Mouse (Mus musculus): ENCODE results near the gene Gon4l. TPM values are rescaled to one million over a fixed set of nuclear protein-coding genes. Genes with fewer than 3 reads are reported as not detected.

Gene Gon4l
- polyA plus RNA-seq, 1 experiment from 2014 or later, result 13.0 TPM

DNA sequence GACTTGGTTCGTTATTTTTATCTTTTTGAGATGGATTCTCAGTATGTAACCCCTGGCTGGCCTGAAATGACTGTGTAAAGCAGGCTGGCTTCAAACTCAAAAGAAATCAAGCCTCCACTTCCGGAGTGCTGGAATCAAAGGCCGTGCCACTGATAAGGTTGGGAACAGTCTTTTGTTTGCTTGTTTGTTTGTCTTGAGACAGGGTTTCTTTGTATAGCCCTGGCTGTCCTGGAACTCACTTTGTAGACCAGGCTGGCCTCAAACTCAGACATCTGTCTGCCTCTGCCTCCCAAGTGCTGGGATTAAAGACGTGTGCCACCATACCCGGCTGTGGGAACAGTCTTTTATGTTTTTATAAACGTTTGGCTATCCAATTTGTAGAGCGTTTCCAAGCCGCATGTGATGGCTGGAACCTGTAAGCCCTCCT is 79.4 kb downstream of the Gon4l start:
- peak overlapping the region; percentile 75 for H3K4me3 ChIP-seq
- WGBS, result 32% methylated on average over 8 of the region's 8 CpGs

DNA sequence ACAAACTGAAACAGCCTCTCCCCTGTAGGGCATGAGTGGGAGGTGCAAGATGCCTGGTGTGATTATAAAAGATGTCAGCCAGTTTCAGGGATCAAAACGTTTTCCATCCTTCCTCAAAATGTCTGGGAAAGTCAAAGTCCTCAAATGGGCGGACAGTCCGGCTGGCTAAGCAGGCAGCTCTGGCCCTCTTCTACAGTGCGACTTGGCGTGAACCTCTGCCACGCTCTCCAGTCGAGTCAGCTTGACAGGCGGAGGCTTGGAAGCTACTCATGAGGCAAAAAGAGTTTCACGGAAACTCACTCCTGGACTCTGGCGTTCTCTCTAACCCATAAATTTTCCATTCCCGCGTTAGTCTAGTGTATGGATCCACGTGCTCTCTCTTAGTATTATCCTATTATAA is 84.0 kb downstream of the Gon4l start:
- no peak for ATAC-seq (ENCODE audit: low FRiP score)
- peaks cover 9% of the 10 kb centered on the region for H3K4me1 ChIP-seq (replicated peaks)
- H3K4me3 ChIP-seq, result no peak overlapping the region
- no peak overlapping the region for H3K4me2 ChIP-seq
- peaks cover 36% of the 10 kb centered on the region for H3K36me3 ChIP-seq
- no peak overlapping the region for H3K9ac ChIP-seq
- no peaks in the 10 kb centered on the region for H3K27me3 ChIP-seq
- H3K27ac ChIP-seq, result no peak overlapping the region
- no peaks in the 10 kb centered on the region for H3K9me3 ChIP-seq
- 87% methylated on average over 13 of the region's 13 CpGs for WGBS

More for the DNA sequence above, 79.4 kb downstream of the Gon4l start:
- H3K9me3 ChIP-seq, result no peaks in the 10 kb centered on the region
- H3K4me1 ChIP-seq (replicated peaks), result peaks cover 22% of the 10 kb centered on the region
- peak overlapping the region; percentile 87 for H3K9ac ChIP-seq
- peak overlapping the region; percentile 75 for H3K4me2 ChIP-seq
- peaks cover 31% of the 10 kb centered on the region for H3K36me3 ChIP-seq
- H3K27ac ChIP-seq, result peak overlapping the region; percentile 92
- ATAC-seq (ENCODE audit: low FRiP score), result no peak
- no peaks in the 10 kb centered on the region for H3K27me3 ChIP-seq

DNA sequence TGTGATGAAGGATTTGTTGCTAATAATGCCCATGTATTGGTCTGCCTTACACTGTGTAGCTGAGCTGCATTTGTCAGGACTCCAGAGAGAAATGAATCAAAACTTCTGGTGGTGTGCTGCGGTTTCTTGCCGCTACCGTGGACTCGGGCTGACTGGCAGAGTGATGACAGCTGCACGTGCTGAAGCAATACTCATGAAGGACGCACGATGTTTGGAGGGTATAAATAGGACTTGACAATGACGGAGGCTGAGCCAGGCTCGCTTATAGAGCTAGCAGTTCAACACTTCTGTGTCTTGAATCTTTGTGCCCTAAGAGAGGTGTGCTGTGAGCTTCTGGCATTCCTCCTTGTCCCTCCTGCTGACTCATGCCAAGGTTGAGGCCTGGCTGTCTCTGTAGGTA is 86.4 kb downstream of the Gon4l start:
- H3K27me3 ChIP-seq, result no peaks in the 10 kb centered on the region
- no peak overlapping the region for H3K27ac ChIP-seq
- peaks cover 61% of the 10 kb centered on the region for H3K36me3 ChIP-seq
- no peaks in the 10 kb centered on the region for H3K4me1 ChIP-seq (replicated peaks)
- H3K9ac ChIP-seq, result no peak overlapping the region
- H3K9me3 ChIP-seq, result no peaks in the 10 kb centered on the region
- no peak for ATAC-seq (ENCODE audit: low FRiP score)
- 96% methylated on average over 9 of the region's 9 CpGs for WGBS
- no peak overlapping the region for H3K4me3 ChIP-seq
- H3K4me2 ChIP-seq, result no peak overlapping the region

DNA sequence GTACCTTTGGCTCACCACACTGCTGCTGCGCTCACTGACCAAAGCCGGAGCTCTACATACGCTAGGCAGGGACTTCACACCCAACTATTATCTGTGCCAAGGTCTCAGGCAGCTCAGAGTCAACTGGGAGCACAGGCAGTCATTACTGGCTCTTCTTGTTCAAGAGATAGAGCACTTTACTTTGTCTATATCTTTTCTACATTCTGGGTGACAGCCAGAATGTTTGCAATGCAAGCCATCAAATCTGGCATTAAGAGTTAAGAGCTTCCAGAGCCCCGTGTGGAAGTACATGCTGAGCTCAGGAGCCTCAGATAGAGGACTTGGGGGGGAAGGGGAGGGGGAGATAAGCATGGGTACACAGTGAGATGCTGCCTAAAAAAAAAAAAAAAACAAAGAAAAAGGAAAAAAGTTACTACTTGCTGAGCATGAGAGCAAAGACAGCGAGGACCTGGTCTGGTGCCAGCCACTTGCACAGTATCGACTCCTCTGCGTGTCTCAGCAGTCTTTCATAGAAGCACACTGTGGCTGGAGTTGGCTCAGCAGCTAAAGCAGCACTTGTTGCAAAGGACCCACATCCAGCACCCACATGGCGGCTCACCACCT is 89.1 kb downstream of the Gon4l start:
- Histone ChIP-seq H3K27ac (no peak overlapping the region), H3K9me3 (no peaks in the 10 kb centered on the region), H3K27me3 (no peaks in the 10 kb centered on the region), H3K4me1 (replicated peaks) (no peaks in the 10 kb centered on the region), H3K36me3 (peaks cover 87% of the 10 kb centered on the region), H3K4me2 (no peak overlapping the region), H3K9ac (no peak overlapping the region), H3K4me3 (no peak overlapping the region)
- WGBS, result 94% methylated on average over 8 of the region's 8 CpGs
- ATAC-seq (ENCODE audit: low FRiP score), result no peak

DNA sequence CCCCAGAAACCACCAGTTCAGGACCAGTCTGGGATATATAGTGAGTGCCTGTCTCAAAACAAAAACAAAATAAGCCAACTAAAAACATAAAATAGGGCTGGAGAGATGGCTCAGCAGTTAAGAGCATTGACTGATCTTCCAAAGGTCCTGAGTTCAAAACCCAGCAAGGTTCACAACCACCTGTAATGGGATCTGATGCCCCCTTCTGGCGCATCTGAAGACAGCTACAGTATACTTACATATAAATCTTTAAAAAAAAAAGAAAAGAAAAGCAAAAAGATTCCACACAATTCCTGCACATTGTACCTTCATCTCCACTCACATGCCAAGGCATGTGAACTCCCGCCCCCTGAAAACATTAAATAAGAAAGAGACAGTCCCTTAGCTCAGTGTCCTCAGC is 90.6 kb downstream of the Gon4l start:
- H3K36me3 ChIP-seq, result peaks cover 99% of the 10 kb centered on the region
- no peak for ATAC-seq (ENCODE audit: low FRiP score)
- H3K27me3 ChIP-seq, result no peaks in the 10 kb centered on the region
- H3K4me3 ChIP-seq, result no peak overlapping the region
- H3K27ac ChIP-seq, result no peak overlapping the region
- WGBS, result 99% methylated on average over 2 of the region's 2 CpGs
- no peaks in the 10 kb centered on the region for H3K9me3 ChIP-seq
- no peak overlapping the region for H3K9ac ChIP-seq
- no peak overlapping the region for H3K4me2 ChIP-seq
- H3K4me1 ChIP-seq (replicated peaks), result no peaks in the 10 kb centered on the region

DNA sequence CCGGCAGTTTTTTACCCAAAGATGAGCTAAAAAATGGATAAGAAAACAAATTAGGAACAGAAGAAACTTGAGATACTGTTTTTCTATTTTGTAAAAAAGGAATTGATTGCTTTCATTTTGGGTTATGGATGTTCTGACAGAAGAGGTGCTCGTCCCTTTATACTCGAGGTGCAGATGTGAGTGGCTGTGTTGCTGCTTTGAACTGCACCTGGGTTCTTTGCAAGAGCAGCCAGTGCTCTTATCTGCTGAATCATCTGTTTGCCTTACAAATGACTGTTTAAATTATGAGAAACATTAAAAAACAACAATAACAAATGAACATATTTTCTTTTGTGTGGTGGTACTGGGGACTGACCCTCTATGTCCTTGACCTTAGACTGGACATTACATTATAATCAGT is 94.5 kb downstream of the Gon4l start:
- Histone ChIP-seq H3K27me3 (no peaks in the 10 kb centered on the region), H3K9me3 (no peaks in the 10 kb centered on the region), H3K9ac (no peak overlapping the region), H3K4me3 (no peak overlapping the region), H3K27ac (no peak overlapping the region), H3K4me1 (replicated peaks) (no peaks in the 10 kb centered on the region), H3K36me3 (peaks cover 98% of the 10 kb centered on the region), H3K4me2 (no peak overlapping the region)
- ATAC-seq (ENCODE audit: low FRiP score), result no peak
- WGBS, result 91% methylated on average over 3 of the region's 3 CpGs

DNA sequence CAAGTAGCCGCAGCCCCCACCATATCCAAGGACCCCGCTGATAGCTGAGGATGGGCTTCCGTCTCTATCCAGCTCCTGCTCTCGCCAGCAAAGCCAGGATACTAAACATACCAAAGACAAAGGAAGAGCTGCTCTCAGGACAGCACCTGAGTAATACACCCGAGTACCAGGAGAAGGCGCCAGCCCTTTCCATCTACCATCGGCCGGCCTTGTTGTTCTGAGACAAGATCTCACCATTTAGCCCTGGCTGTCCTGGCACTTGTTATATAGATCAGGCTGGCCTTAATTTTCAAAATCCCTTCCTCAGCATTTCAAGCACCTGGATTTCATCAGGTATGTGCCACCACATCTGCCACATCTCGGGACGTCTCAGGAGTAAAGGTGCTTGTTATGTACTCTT is 104.0 kb downstream of the Gon4l start:
- ATAC-seq (ENCODE audit: low FRiP score), result no peak
- Histone ChIP-seq H3K36me3 (peaks cover 61% of the 10 kb centered on the region), H3K4me3 (no peak overlapping the region)

DNA sequence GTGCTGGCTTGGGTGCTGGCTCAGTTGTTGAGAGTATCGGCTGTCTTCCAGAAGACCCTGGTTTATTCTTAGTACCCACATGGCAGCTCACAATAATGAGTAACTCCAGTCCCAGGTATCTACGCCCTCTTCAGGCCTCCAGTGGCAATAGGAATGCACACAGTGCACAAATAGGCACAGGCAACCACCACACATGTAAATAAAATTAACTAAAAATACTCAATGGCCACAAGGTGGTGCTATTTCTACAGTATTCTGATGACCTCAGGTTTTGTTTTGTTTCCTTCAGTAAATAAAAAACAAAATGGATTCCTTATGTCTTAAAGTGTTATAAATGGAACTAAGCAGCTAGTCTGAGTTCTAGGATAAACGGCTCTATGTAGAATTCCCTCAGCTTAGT is 104.7 kb downstream of the Gon4l start:
- Histone ChIP-seq H3K9ac (no peak overlapping the region), H3K27me3 (no peaks in the 10 kb centered on the region), H3K4me1 (replicated peaks) (0 out of 2 replicates have a peak, but pooled peaks cover 4% of the 10 kb centered on the region), H3K4me3 (no peak overlapping the region), H3K9me3 (no peaks in the 10 kb centered on the region), H3K36me3 (peaks cover 54% of the 10 kb centered on the region), H3K4me2 (no peak overlapping the region), H3K27ac (no peak overlapping the region)
- ATAC-seq (ENCODE audit: low FRiP score), result peak; percentile 36; the same call in 1 of the 2 replicates
- 77% methylated on average over 3 of the region's 3 CpGs for WGBS

More for the DNA sequence above, 104.0 kb downstream of the Gon4l start:
- 0 out of 2 replicates have a peak, but pooled peaks cover 4% of the 10 kb centered on the region for H3K4me1 ChIP-seq (replicated peaks)
- 96% methylated on average over 10 of the region's 10 CpGs for WGBS
- no peak overlapping the region for H3K9ac ChIP-seq
- H3K4me2 ChIP-seq, result no peak overlapping the region
- no peak overlapping the region for H3K27ac ChIP-seq
- no peaks in the 10 kb centered on the region for H3K9me3 ChIP-seq
- H3K27me3 ChIP-seq, result no peaks in the 10 kb centered on the region

DNA sequence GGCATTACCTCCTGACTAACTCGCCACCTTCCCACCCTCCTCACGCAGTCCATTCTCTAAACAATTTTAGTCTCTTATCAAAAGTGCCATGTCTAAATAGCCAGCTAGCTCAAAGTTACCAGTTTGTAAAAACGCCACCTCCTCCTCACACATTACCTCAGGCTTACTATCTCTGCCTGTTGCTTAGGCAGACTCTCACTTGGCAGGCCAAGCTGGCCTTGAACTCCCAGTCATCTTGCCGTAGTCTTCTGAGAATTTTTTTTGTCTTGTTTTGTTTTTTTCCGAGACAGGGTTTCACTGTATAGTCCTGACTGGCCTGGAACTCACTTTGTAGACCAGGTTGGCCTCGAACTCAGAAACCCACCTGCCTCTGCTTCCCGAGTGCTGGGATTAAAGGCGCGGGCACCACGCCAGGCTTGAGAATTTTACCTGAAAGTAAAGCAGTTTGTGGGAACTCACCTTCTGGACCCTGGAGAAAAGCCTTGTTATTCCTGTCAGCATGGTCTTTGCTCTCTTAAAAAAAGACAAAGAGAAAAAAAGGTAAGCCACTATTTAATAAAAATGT is 107.4 kb downstream of the Gon4l start:
- 96% methylated on average over 10 of the region's 10 CpGs for WGBS

DNA sequence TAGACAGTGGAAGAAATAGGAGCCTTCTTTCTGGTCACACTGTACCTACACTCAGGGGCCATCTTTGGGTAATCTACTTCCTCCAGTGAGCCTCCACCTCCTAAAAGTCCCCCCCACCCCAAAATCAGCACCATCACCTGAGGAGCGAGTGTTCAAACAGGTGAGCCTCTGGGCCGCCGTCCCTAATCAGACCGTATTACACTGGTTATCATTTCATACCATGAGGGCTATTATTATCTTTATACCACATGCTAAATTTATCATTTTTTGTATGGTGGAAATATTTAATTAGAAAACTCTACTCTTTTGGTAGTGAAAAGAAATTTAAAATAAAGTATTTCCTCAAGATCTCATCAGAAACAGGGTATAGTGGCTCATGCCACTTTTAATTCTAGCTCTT is 109.1 kb downstream of the Gon4l start:
- H3K9ac ChIP-seq, result no peak overlapping the region
- 92% methylated on average over 4 of the region's 4 CpGs for WGBS
- no peak for ATAC-seq (ENCODE audit: low FRiP score)

More for the DNA sequence above, 107.4 kb downstream of the Gon4l start:
- no peak overlapping the region for H3K4me2 ChIP-seq
- H3K27ac ChIP-seq, result no peak overlapping the region
- no peaks in the 10 kb centered on the region for H3K9me3 ChIP-seq
- no peaks in the 10 kb centered on the region for H3K27me3 ChIP-seq
- no peak overlapping the region for H3K4me3 ChIP-seq
- ATAC-seq (ENCODE audit: low FRiP score), result no peak
- H3K9ac ChIP-seq, result no peak overlapping the region
- H3K36me3 ChIP-seq, result peaks cover 36% of the 10 kb centered on the region
- peaks cover 6% of the 10 kb centered on the region for H3K4me1 ChIP-seq (replicated peaks)

DNA sequence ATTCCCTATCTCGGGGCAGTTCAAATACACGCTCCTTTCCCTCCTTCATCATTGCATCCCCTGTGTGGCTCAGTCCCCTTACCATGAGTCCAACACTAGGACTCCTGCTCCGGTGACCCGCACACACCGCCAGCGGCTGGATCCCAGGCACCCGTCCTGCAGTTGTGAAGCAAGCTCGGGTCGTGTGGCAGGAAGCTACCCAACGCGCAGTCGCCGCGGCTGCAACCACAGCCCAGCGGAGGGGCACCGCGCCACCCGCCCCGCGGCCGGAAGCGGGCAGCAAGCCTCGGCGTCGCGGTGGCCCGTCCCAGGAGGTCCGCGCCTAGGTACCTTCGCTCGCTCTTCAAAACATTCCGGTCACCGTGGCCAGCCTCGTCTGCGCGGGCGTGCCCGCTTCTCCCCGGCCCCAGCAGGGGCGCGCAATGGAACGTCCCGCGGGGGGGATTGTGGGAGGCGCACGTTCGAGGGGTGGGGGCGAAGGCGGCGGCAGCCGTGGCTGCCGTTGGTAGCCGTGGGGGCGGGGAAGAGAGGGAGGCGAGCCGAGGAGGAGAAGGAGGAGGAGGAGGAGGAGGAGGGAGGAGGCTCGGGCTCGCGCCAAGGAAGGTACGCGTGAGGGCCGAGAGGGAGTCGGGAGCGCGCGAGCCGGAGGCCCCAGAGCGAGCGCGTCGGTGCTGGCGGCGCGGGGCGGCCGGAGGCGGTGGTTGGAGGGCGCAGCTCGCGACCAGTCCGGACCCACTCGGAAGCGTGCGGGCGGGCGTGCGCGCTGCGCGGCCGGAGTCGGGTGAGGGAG is 115.0 kb downstream of the Gon4l start:
- H3K27me3 ChIP-seq, result no peaks in the 10 kb centered on the region
- H3K9me3 ChIP-seq, result no peaks in the 10 kb centered on the region
- no peaks in the 10 kb centered on the region for H3K36me3 ChIP-seq
- under 1% methylated on average over 50 of the region's 92 CpGs for WGBS
- H3K4me2 ChIP-seq, result peak overlapping the region; percentile 90
- H3K4me3 ChIP-seq, result peak overlapping the region; percentile 88
- peak; percentile 93 for ATAC-seq (ENCODE audit: low FRiP score)
- peak overlapping the region; percentile 100 for H3K27ac ChIP-seq
- H3K4me1 ChIP-seq (replicated peaks), result peaks cover 43% of the 10 kb centered on the region
- peak overlapping the region; percentile 95 for H3K9ac ChIP-seq

More for the DNA sequence above, 109.1 kb downstream of the Gon4l start:
- H3K9me3 ChIP-seq, result no peaks in the 10 kb centered on the region
- H3K27me3 ChIP-seq, result no peaks in the 10 kb centered on the region
- H3K36me3 ChIP-seq, result peaks cover 23% of the 10 kb centered on the region
- H3K4me2 ChIP-seq, result no peak overlapping the region
- no peak overlapping the region for H3K27ac ChIP-seq
- H3K4me3 ChIP-seq, result no peak overlapping the region
- H3K4me1 ChIP-seq (replicated peaks), result peaks cover 23% of the 10 kb centered on the region

DNA sequence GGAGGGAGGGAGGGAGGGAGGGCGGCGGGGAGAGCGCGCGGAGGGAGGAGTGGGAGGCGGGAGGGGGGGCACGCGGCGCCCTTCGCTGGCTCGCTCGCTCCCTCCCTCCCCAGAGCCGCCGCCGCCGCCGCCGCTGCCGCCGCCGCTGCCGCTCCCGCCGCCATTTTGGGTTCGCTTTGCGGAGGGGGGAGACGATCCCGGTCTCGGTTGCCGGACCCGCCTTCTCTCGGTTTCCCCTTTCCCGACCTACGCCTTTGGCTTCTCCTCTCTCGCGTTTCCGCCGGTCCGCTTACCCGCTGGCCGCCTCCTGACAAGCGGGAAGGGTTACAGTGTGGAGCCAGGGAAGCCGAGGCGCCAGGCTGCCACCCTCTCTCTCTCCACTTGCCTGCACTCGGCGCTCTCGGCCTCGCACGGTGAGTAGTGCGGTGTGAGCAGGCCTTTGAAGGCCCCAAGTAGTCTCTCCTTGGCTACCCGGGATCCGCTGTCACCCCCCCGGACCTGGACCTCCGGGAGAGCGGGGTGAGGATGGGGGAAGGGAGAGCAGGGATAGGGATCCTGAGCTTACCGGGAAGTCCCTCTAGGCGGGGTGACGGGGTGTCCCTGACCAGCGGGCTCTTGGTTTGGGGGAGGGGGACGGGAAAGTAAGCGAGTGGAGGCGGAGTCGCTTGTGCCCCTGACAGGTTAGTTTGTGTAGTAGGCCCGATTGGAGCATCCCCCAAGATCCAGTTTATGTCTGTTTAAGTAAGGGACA is 115.7 kb downstream of the Gon4l start, which contains the start of the genes Ash1l and Dap3:
Ash1l (plus strand) TSS at position 47 of the 751 bp plus-strand sequence.
Dap3 (minus strand) TSS at position 606 of the 751 bp plus-strand sequence.
- H3K27ac ChIP-seq, result peak within 1 kb of the TSS; percentile 100
- 1% methylated on average over 37 of the region's 64 CpGs for WGBS
- no peaks in the 10 kb centered on the region for H3K9me3 ChIP-seq

More for the DNA sequence above, 115.7 kb downstream of the Gon4l start, which contains the start of the genes Ash1l and Dap3:
- H3K4me1 ChIP-seq (replicated peaks), result peaks cover 43% of the 10 kb centered on the region
- no peaks in the 10 kb centered on the region for H3K27me3 ChIP-seq
- H3K36me3 ChIP-seq, result no peaks in the 10 kb centered on the region
- H3K9ac ChIP-seq, result peak within 1 kb of the TSS; percentile 95
- H3K4me3 ChIP-seq, result peak within 1 kb of the TSS; percentile 88
- peak; percentile 79 for ATAC-seq (ENCODE audit: low FRiP score)
- peak within 1 kb of the TSS; percentile 90 for H3K4me2 ChIP-seq
